Mouse (Mus musculus) spleen, postnatal 10 days (tissue): Measurements from ENCODE around the gene Arl16.

Experiments used
- DNase-seq, 2 experiments: peaks; one replicate each; pipeline ENCODE4 v3.0.0; 2021 to 2022; ENCODE audit warnings: low spot score in 2 of 2

Arl16 gene

DNA sequence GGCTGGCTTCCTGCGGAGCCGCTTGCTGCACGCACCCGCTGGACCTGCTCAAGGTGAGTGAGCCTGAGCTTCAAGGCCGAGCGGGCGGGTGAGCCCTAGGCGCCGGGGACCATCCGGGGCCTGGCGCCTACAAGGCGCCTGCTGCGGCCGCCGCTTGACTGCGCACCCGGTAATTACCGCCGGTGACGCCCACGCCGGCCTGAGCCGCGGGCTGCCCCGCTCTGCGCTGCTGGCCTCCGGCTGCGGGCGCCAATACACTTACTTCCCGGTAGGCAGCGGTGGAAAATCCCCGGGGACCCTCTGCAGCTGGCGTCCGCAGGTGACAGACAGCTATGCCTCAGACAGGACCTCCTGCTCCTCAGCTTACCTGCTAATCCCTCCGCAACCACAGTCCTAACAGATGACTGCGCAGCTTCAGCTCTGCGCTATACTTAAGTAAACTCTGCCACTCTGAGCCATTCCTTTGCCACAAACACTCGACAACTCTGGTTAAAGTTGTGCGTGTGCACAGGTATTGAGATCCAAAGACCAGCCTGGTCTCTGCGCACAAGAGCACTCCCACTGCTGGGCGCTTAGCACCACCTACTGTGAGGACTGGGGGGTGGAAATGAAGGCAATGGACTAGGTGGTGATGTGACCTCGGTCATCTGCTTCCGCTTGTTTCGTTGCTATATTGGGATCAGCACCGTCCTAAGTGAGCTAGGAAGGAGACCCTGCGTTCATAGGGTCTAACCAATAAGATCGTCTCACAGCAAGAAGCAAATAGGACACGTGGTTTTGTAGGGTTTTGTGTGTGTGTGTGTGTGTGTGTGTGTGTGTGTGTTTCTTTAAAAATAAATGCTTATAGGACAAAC, 24.8 kb upstream of the Arl16 start:
- DNase-seq: peak in 1 of 2 experiments; percentile 58

DNA sequence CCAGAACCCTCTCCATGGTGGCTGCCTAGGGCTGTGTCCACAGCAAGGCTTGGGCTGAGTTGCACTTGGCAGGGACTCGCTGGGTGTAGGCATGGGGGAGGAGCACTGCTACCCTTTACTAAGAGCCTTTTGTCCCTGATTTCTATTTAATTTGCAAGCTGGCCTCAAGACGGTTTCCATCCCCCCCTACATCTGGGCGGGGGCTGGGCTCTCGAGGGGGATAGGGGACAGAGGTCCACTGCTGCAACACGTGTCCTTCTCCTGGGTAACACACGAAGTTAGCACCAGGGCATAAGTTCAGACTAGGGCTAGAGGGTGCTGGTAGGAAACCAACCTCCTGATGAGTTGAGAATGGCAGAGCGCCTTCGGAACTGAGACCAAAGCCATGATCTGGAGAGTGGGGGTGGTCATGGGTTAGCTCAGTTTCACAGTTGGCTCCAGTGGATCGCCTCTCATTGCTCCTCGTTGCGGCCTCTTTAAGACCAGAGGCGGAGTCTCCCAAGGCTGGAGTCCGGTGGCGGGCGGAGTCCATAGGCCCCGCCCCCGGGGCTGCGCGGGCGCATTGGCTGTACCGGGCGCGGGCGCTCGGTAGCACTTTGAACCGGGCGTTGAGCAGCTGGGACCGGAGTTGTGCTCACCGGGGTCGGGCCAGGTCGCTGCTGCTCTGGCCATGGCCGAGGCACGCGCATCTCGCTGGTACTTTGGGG, 24.1 kb upstream of the Arl16 start, which contains the start of gene Slc25a10:
Slc25a10 (plus strand) TSS at position 524 of the 707 bp plus-strand sequence.
- DNase-seq: peak; percentile 86 to 91

DNA sequence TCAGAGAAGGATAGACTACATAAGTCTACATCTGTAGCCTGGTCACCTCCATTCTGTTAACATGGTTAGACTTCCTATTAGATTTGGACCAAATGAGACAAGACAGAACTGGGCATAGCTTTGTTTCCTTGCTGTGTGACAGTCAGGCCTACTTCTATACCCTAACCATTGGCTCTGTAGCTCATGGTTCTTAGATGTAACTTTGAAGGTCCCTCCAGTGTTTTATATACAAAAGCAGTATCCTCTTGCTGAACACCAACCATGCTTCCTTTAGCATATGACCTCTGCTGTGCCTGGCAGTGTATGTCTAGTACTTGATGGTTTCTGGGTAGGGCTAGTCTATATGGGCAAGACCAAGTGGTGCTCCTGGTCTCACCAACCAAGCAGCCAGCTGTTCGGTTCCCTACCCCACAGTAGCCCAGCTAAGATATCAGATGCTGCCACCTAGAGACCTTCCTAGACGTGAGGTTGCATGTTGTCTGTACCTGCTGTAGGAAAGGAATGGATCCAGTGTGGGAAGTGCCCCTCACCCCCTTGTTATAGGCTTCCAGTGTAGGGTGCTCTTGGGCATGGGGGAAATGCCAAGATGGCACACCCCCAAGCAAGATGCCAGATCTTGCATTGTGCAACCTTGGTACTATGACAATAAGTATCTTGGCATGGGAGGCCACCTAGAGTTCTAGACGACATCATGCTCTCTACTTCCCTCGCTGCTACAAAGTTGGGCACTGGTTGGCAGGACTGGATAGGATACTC, 23.1 kb upstream of the Arl16 start:
- DNase-seq: no peak

DNA sequence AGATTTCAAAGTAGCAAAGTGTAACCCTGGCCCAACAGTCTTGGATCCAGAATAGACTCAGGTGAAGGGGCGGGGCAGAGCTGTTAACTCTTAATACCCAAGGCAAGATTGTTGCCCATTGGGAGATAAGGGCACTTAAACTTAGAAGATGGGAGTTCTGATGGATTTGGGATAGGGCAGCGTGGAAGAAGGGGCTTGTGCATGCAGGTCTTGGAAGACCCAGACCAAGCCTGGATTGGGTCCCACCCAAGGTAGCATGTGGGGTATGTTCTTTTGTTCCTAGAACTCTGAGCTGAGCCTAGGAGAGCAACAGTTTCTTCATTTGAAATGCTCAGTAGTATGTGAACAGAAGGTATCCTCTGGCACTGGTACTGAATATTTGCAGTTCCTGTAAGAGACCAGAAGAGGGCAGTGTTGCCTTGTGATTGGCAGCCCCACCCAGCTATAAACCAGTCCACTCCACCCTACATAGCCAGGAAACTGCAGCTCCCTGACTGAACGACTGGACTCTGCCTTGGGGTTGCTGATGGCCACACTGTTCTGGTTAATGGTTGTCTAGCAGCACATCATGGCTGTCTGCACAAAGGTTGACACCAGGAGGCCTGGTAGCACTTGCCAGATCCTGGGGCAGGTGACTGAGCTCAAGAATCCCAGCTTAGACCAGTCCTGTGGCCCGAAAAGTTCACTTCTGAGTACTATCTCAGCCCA, 21.8 kb upstream of the Arl16 start:
- peak; percentile 52 to 72 for DNase-seq

DNA sequence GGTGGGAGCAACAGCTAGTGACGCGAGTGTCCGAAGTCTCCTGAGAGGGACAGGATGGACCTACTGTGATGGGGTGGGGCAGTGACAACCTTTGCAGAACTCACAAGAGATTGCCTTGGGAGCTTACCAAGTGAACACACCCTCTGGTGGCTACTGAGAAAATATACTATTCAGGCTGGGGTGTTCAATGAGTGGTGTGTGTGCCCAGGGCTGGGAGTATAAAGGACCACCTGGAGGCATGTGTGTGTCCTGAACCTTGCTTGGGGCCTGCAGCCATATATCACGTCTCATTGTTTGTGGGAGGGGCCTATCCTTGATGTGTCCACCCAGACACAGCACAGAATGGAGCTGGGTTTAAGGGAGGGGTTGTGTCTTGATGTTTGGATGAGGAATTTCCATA, 21.1 kb upstream of the Arl16 start:
- no peak for DNase-seq

DNA sequence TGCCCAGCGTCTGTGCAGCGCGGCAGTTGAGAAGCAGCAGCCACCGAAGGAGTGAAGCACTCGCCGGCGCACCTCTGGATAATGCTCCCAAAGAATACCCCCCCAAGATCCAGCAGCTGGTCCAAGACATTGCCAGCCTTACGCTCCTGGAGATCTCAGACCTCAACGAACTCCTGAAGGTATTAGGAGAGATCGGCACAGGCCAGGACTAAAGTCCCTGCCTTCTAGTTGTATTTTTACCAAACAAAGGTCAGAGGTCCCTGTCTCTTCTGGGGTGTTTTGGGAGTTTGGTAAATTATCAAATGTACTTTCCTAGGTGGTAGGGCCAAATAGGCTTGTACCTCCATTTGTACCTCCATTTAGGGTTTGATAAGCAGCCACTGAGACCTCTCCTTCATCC, 17.8 kb upstream of the Arl16 start:
- DNase-seq: no peak

DNA sequence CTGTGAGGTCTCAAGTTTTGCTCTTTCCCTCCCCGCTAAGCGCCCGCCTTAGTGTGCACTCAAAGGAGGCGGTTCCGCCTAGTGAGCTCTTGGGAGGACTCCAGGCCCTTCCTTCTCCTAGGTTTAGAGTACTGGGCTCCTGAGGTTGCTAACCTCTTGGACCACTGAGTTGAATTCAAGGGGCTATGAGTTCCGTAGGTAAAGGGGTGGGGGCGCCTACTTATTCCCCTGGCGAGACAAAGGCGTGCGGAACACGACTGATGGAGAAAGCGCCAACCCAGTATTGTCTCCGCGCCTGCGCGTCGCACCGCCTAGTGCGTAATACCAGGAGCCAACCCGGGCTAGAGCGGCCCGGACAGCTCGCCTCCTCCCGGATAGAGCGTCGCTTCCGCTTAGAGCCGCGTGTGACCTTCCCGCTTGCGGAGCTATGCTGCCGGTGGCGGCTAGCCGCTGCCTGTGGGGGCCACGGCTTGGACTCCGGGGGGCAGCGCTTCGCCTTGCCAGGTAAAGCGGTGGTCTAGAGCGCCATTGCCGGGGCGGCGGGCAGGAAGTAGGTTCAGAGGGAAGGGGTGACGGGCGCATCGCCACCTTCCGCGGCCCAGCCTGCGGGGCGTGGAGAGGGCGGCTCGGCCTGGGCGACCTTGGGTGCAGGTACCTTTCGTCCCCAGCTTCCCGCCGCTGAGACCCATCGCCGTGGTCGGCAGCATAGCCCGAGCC, 17.0 kb upstream of the Arl16 start, which contains the start of gene Mrpl12:
Mrpl12 (plus strand) TSS at position 349 of the 717 bp plus-strand sequence.
- peak; percentile 82 to 92 for DNase-seq

DNA sequence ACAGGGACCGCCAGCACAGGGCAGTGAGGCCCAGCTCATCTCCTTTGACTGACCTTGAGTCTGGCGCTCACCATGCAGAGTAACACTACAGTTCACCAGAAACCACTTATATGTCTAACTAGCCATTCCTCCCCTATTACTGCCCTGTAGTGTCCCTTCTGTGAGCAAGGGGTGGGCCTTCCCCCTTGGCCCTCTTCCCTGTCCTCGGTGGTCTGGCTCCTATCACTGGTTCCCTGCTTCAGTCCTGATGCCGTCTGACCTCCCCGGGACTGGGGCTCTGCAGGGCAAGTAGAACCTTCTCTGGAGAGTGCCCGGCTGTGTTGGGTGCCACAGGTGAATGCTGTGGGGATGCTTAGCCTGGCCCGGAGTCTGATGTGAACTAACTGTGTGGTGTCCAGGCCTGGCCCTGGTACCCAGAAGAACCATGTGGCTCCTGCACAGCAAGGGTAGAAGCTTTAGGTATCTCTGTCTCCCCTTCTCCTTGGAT, 16.1 kb upstream of the Arl16 start:
- DNase-seq: no peak

DNA sequence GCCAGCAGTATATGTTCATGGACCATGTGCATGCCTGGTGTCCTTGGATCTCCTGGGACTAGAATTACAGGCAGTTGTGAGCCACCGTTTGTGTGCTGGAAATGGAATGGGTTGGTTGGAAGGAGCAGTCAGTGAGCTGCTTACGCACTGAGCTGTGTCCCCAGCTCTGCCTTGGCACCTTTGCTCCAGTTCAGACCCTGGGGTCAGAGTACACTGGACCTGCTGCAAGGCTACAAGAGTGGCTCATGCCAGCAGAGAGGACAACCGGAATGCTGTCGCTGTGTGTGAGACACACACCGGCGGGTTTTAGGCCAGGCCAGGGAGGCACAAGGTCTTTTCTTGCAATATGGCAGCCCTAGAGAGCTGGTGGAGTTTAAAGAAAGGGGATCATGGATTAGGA, 4.6 kb upstream of the Arl16 start:
- no peak for DNase-seq

DNA sequence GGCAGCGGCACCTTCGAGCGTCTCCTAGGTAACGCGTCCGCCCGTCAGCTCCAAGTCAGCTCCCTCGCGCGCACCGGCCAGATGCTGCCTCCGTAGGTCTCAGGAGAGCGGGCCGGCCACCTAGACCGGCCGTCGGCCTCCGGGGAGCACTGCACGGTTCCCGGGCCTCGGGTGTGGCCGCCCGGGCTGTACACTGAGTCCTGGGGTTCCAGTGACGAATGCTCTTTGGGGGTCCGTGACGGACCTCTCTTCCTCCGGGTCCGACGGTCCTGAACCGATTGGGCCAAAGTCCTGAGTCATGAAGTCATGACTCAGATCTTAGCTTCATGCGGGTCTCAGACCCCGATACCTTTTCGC, 307 bp upstream of the Arl16 start:
- DNase-seq: no peak

DNA sequence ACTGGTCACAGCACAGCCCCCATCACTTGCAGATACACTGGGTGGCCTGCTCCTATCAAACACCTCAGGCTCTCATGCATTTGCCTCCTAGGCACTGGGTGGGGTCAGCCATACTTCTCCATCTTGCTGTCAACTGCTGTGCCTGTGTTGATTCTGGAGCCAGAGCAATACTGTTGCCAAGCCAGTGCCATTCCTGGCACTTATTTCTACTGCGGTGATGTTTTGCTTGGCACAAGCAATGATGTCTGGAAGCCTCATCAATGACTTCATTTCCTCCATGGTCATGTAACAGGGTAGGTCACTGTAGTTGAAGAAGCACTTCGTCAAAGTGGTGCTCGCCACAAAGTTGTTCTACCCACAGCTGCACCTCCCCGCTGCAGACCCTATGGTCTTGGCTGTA, 1.9 kb downstream of the Arl16 start:
- no peak for DNase-seq

DNA sequence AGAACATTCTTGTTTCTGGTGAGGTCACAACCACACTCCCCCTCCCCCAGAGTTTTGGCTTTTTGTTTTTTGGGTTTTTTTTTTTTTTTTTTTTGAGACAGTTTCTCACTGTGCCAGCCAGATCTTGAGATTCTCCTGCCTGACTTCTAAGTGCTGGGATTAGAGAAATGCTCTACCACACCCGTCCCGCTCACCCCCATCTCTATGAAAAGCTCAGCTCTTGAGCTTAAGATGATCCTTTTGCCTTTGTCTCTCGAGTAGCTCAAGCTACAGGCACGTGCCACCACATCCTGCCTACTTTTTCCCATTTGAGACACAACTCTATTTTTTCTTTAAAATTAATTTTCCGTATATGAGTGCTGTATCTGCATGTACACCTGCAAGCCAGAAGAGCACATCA, 3.0 kb downstream of the Arl16 start:
- no peak for DNase-seq

DNA sequence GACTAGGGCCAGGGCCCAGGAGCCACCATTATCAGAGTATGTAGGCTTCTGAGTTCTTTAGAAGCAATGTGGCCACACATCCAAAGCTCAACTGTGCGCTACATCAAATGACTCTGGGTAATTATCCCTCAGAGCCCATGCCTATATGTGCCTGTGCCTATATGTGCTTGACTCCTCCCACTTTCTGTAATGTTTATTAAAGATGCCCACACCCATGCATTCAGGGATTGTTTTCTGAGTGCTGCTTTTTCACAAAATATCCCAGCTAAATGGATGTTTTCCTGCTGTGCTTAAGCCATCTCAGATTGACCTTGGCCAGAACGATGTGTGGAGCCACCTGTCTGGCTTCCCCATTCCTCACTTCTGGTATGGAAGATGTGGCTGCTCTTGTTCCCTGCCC, 3.9 kb downstream of the Arl16 start:
- no peak for DNase-seq

DNA sequence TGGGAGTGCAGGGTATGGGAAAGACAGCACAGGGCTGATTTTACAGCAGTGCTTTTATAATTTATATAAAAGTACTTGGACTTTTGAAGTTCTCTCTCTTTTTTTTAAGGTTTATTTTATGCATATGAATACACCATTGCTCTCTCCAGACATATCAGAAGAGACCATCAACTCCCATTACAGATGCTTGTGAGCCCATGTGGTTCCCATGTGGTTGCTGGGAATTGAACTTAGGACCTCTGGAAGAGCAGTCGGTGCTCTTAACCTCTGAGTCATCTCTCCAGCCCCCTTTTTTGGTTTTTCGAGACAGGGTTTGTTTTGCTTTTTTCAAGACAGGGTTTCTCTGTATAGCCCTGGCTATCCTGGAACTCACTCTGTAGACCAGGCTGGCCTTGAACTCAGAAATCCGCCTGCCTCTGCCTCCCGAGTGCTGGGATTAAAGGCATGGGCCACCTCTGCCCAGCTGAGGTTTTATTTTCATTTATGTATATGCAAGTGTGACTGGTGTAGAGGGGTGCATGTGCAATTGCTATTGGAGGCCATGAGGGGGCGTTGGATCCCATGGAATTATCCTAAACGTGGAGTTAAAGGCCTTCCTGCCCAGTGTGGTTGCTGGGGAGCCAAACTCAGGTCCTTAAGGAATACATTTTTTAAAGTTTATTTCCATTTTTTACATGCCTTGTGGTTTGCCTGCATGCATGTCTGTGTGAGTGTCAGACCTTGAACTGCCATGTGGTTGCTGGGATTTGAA, 8.4 kb downstream of the Arl16 start:
- peak in 1 of 2 experiments; percentile 45 for DNase-seq

DNA sequence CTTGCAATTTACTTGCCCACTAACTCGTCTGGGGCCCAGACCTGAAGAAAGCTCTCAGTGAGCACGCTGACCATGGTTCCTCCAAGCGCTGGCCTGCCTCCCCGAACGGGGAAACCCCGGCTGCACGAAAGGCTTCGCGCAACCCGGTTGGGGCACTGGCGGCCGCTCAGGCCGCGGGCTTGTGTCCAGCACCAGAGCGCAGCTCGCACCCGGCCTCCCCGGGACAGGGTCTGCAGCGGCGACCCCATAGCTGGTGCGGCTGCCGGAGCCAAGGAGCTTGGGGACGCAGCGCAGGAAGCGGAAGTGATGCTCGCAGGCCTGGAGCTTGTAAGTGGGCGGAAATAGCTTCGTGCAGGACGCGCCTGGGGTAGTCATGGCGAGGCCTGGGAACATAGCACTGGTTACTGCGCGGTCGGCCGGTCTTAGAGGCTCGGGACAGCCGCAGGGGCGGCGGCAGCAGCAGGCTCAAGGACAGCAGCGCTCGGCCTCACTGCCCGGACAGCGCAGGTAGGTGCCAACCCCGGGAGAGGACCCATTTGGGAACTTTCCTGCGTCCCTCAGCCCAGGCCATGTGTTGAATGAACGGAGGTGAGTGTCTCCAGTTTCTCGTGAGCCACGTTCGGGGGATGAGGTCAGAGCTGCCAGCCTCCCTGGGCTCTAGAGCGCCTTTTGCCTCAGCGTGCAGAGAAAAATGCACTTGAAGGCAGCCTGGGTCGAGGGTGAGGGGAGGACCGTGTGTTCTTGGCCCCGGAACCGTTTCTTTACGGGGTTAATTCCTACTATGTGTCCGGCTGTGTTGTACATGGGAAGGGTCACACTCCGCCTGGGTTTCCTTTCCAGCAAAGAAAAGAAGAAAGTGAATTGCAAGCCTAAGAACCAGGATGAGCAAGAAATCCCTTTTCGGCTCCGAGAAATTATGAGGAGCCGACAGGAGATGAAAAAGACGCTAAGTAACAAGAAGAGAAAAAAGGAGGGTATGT, 9.3 kb downstream of the Arl16 start, which contains the start of the genes Oxld1 and Ccdc137:
Oxld1 (minus strand) TSS at position 297 of the 980 bp plus-strand sequence.
Ccdc137 (plus strand) TSS at position 344 of the 980 bp plus-strand sequence.
- DNase-seq: peak; percentile 81 to 82

DNA sequence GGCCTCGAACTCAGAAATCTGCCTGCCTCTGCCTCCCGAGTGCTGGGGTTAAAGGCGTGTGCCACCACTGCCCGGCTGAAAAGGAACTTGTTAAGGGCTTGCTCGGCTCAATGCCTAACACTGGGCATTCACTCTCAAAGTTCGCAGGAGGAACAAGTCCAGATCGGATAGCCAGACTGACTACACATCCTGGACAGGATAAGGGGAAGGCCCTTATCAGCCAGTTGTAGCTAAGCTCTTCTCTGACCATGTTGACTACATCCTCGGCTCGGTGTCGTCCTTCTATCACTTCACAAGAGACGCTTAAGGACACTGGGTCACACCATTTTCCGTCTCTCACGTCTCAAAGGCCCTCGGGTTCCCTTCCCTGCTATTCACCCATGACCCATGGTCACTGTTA, 10.0 kb downstream of the Arl16 start:
- DNase-seq: no peak

DNA sequence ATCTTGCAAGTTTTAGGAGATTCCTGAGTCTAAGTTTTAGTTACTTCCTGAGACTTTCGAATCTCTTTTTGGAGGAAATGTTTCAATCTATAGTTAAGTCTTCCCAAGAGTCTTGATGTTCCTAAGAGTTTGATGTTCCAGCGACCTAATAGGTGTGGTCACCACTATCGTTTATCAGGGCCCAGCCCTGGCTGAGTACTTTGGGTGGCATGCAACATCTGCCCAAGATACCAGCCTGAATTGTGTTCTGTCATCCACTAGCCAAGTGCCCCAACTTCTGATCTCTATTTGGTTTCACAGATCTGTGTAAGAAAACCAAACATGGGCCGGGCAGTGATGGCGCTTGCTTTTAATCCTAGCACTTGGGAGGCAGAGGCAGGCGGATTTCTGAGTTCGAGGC, 12.0 kb downstream of the Arl16 start:
- DNase-seq: no peak

DNA sequence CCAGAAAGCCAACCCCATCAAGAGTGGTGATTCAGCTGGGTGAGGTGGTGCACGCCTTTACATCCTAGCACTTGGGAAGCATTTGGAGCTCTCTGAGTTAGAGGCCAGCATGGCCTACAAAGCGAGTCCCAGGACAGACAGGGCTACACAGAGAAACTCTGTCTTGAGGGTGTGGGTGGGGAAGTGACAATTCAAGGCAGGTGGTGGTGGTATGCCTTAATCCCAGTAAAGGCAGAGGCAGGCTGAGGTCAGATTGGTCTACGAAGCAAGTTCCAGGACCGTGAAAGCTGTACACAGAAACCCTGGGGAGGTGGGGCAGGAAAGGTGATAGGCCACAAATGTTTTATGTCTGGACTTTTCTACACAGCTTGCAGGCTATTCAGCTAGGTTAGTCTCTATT, 12.4 kb downstream of the Arl16 start:
- DNase-seq: no peak

DNA sequence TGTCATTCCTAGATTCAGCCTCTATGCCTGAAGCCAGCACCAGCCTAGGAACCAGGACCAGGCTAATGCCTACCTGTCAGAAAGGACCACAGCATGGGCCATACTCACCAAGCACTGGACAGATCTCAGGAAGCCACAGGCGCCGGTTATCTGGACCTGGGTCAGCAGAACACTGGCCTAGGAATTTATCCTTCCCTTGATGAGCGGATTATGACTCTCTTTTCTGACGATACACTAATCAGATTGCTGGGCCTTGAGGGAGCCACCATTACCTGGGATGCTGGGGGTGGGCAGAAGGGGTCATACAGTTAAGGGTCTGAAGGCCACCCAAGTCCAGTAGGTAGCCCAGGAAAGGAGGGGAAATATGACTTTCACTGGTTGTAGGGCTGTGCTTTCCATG, 14.1 kb downstream of the Arl16 start, which contains the start of gene Pde6g:
Pde6g (minus strand) TSS at position 195 of the 400 bp plus-strand sequence.
- no peak for DNase-seq
